Mouse (Mus musculus): ENCODE data around the gene 1700029J07Rik. TPM values are rescaled to one million over a fixed set of nuclear protein-coding genes. Genes with fewer than 3 reads are reported as not detected.

1700029J07Rik gene
- polyA plus RNA-seq, 1 experiment from 2014 or later, result 5.0 TPM

- H3K9me3 ChIP-seq (ENCODE audit: control insufficient read depth, low read length), result 0 out of 2 replicates have a peak, but pooled peaks cover 2% of the 10 kb centered on the region
- H3K27ac ChIP-seq (ENCODE audit: low read length), result no peak overlapping the region
- no peaks in the 10 kb centered on the region for H3K27me3 ChIP-seq (replicated peaks; ENCODE audit: control insufficient read depth, insufficient read depth, low read length)
- peak overlapping the region; percentile 78 for H3K4me3 ChIP-seq (replicated peaks; ENCODE audit: low read length)
- H3K4me2 ChIP-seq (ENCODE audit: low read length), result peak overlapping the region; percentile 83
- H3K36me3 ChIP-seq (ENCODE audit: control insufficient read depth, insufficient read depth), result peaks cover 6% of the 10 kb centered on the region
- ATAC-seq, result no peak
- H3K9ac ChIP-seq (replicated peaks; ENCODE audit: low read depth, low read length), result peak overlapping the region; percentile 73
- WGBS, result 73% methylated on average over 11 of the region's 11 CpGs
- H3K4me1 ChIP-seq (replicated peaks; ENCODE audit: control insufficient read depth, insufficient read depth, low read length), result peaks cover 11% of the 10 kb centered on the region
Measured at GRCm38 (mm10) chr8:45975837-45976468, 901 bp upstream of the 1700029J07Rik start.

GRCm38 (mm10) chr8:45973988-45974505 is 1.0 kb downstream of the 1700029J07Rik start:
- H3K9me3 ChIP-seq (ENCODE audit: control insufficient read depth, low read length), result 0 out of 2 replicates have a peak, but pooled peaks cover 2% of the 10 kb centered on the region
- H3K4me2 ChIP-seq (ENCODE audit: low read length), result peak overlapping the region; percentile 83
- no peaks in the 10 kb centered on the region for H3K27me3 ChIP-seq (replicated peaks; ENCODE audit: control insufficient read depth, insufficient read depth, low read length)
- H3K4me1 ChIP-seq (replicated peaks; ENCODE audit: control insufficient read depth, insufficient read depth, low read length), result peaks cover 11% of the 10 kb centered on the region
- H3K9ac ChIP-seq (replicated peaks; ENCODE audit: low read depth, low read length), result no peak overlapping the region; the same call in 1 of the 2 replicates
- no peak overlapping the region for H3K27ac ChIP-seq (ENCODE audit: low read length)
- H3K4me3 ChIP-seq (replicated peaks; ENCODE audit: low read length), result no peak overlapping the region
- H3K36me3 ChIP-seq (ENCODE audit: control insufficient read depth, insufficient read depth), result no peaks in the 10 kb centered on the region
- 61% methylated on average over 8 of the region's 8 CpGs for WGBS
- no peak for ATAC-seq

- H3K9me3 ChIP-seq (ENCODE audit: control insufficient read depth, low read length), result 0 out of 2 replicates have a peak, but pooled peaks cover 2% of the 10 kb centered on the region
- H3K4me2 ChIP-seq (ENCODE audit: low read length), result no peak overlapping the region
- H3K9ac ChIP-seq (replicated peaks; ENCODE audit: low read depth, low read length), result no peak overlapping the region
- H3K27ac ChIP-seq (ENCODE audit: low read length), result no peak overlapping the region
- 97% methylated on average over 12 of the region's 12 CpGs for WGBS
- H3K4me1 ChIP-seq (replicated peaks; ENCODE audit: control insufficient read depth, insufficient read depth, low read length), result peaks cover 7% of the 10 kb centered on the region
- no peaks in the 10 kb centered on the region for H3K27me3 ChIP-seq (replicated peaks; ENCODE audit: control insufficient read depth, insufficient read depth, low read length)
- H3K36me3 ChIP-seq (ENCODE audit: control insufficient read depth, insufficient read depth), result no peaks in the 10 kb centered on the region
- H3K4me3 ChIP-seq (replicated peaks; ENCODE audit: low read length), result no peak overlapping the region
- no peak for ATAC-seq
Measured at GRCm38 (mm10) chr8:45970894-45971293, 4.2 kb downstream of the 1700029J07Rik start.

GRCm38 (mm10) chr8:45950622-45951021 is 24.4 kb downstream of the 1700029J07Rik start:
- Histone ChIP-seq H3K9ac (replicated peaks; ENCODE audit: low read depth, low read length) (no peak overlapping the region), H3K36me3 (ENCODE audit: control insufficient read depth, insufficient read depth) (no peaks in the 10 kb centered on the region), H3K4me3 (replicated peaks; ENCODE audit: low read length) (no peak overlapping the region), H3K27ac (ENCODE audit: low read length) (no peak overlapping the region), H3K4me2 (ENCODE audit: low read length) (no peak overlapping the region), H3K27me3 (replicated peaks; ENCODE audit: control insufficient read depth, insufficient read depth, low read length) (no peaks in the 10 kb centered on the region), H3K9me3 (ENCODE audit: control insufficient read depth, low read length) (no peaks in the 10 kb centered on the region), H3K4me1 (replicated peaks; ENCODE audit: control insufficient read depth, insufficient read depth, low read length) (no peaks in the 10 kb centered on the region; the same call in 1 of the 2 replicates)
- no peak for ATAC-seq
- 26% methylated on average over 2 of the region's 2 CpGs for WGBS

GRCm38 (mm10) chr8:45946283-45946682 is 28.8 kb downstream of the 1700029J07Rik start:
- no peaks in the 10 kb centered on the region for H3K9me3 ChIP-seq (ENCODE audit: control insufficient read depth, low read length)
- H3K27me3 ChIP-seq (replicated peaks; ENCODE audit: control insufficient read depth, insufficient read depth, low read length), result no peaks in the 10 kb centered on the region
- WGBS, result 95% methylated on average over 4 of the region's 4 CpGs
- no peak overlapping the region for H3K9ac ChIP-seq (replicated peaks; ENCODE audit: low read depth, low read length)
- no peaks in the 10 kb centered on the region for H3K36me3 ChIP-seq (ENCODE audit: control insufficient read depth, insufficient read depth)
- H3K4me3 ChIP-seq (replicated peaks; ENCODE audit: low read length), result no peak overlapping the region
- no peak for ATAC-seq
- no peak overlapping the region for H3K4me2 ChIP-seq (ENCODE audit: low read length)
- H3K27ac ChIP-seq (ENCODE audit: low read length), result no peak overlapping the region
- H3K4me1 ChIP-seq (replicated peaks; ENCODE audit: control insufficient read depth, insufficient read depth, low read length), result no peaks in the 10 kb centered on the region; the same call in 1 of the 2 replicates

GRCm38 (mm10) chr8:45936986-45937385 is 38.1 kb downstream of the 1700029J07Rik start:
- no peak for ATAC-seq
- H3K4me1 ChIP-seq (replicated peaks; ENCODE audit: control insufficient read depth, insufficient read depth, low read length), result peaks cover 3% of the 10 kb centered on the region; the same call in 1 of the 2 replicates
- H3K36me3 ChIP-seq (ENCODE audit: control insufficient read depth, insufficient read depth), result no peaks in the 10 kb centered on the region
- no peaks in the 10 kb centered on the region for H3K9me3 ChIP-seq (ENCODE audit: control insufficient read depth, low read length)
- 84% methylated on average over 9 of the region's 9 CpGs for WGBS
- no peak overlapping the region for H3K4me2 ChIP-seq (ENCODE audit: low read length)
- no peak overlapping the region for H3K9ac ChIP-seq (replicated peaks; ENCODE audit: low read depth, low read length)
- no peaks in the 10 kb centered on the region for H3K27me3 ChIP-seq (replicated peaks; ENCODE audit: control insufficient read depth, insufficient read depth, low read length)
- no peak overlapping the region for H3K4me3 ChIP-seq (replicated peaks; ENCODE audit: low read length)
- no peak overlapping the region for H3K27ac ChIP-seq (ENCODE audit: low read length)

- H3K9ac ChIP-seq (replicated peaks; ENCODE audit: low read depth, low read length), result no peak within 1 kb of the TSS; the same call in 1 of the 2 replicates
- H3K9me3 ChIP-seq (ENCODE audit: control insufficient read depth, low read length), result peaks cover 6% of the 10 kb centered on the region; the same call in 1 of the 2 replicates
- WGBS, result 1% methylated on average over 23 of the region's 23 CpGs
- H3K4me3 ChIP-seq (replicated peaks; ENCODE audit: low read length), result peak within 1 kb of the TSS; percentile 44
- no peaks in the 10 kb centered on the region for H3K36me3 ChIP-seq (ENCODE audit: control insufficient read depth, insufficient read depth)
- H3K4me2 ChIP-seq (ENCODE audit: low read length), result peak within 1 kb of the TSS; percentile 54
- H3K4me1 ChIP-seq (replicated peaks; ENCODE audit: control insufficient read depth, insufficient read depth, low read length), result peaks cover 3% of the 10 kb centered on the region; the same call in 1 of the 2 replicates
- peak; percentile 94 for ATAC-seq
- no peak within 1 kb of the TSS for H3K27ac ChIP-seq (ENCODE audit: low read length)
- no peaks in the 10 kb centered on the region for H3K27me3 ChIP-seq (replicated peaks; ENCODE audit: control insufficient read depth, insufficient read depth, low read length)
Measured at GRCm38 (mm10) chr8:45934582-45935014, 40.5 kb downstream of the 1700029J07Rik start, which contains the start of gene Ccdc110. Ccdc110 (plus strand) TSS chr8:45934619.

GRCm38 (mm10) chr8:45922116-45922515 is 52.9 kb downstream of the 1700029J07Rik start:
- Histone ChIP-seq H3K9me3 (ENCODE audit: control insufficient read depth, low read length) (no peaks in the 10 kb centered on the region), H3K4me3 (replicated peaks; ENCODE audit: low read length) (no peak overlapping the region), H3K4me1 (replicated peaks; ENCODE audit: control insufficient read depth, insufficient read depth, low read length) (no peaks in the 10 kb centered on the region), H3K27ac (ENCODE audit: low read length) (no peak overlapping the region), H3K36me3 (ENCODE audit: control insufficient read depth, insufficient read depth) (no peaks in the 10 kb centered on the region), H3K27me3 (replicated peaks; ENCODE audit: control insufficient read depth, insufficient read depth, low read length) (no peaks in the 10 kb centered on the region), H3K4me2 (ENCODE audit: low read length) (no peak overlapping the region), H3K9ac (replicated peaks; ENCODE audit: low read depth, low read length) (no peak overlapping the region)
- ATAC-seq, result no peak
- 94% methylated on average over 7 of the region's 7 CpGs for WGBS

GRCm38 (mm10) chr8:45920392-45920791 is 54.7 kb downstream of the 1700029J07Rik start:
- Histone ChIP-seq H3K9me3 (ENCODE audit: control insufficient read depth, low read length) (no peaks in the 10 kb centered on the region), H3K9ac (replicated peaks; ENCODE audit: low read depth, low read length) (no peak overlapping the region), H3K4me2 (ENCODE audit: low read length) (no peak overlapping the region), H3K27ac (ENCODE audit: low read length) (no peak overlapping the region), H3K36me3 (ENCODE audit: control insufficient read depth, insufficient read depth) (no peaks in the 10 kb centered on the region), H3K4me1 (replicated peaks; ENCODE audit: control insufficient read depth, insufficient read depth, low read length) (no peaks in the 10 kb centered on the region), H3K27me3 (replicated peaks; ENCODE audit: control insufficient read depth, insufficient read depth, low read length) (no peaks in the 10 kb centered on the region), H3K4me3 (replicated peaks; ENCODE audit: low read length) (no peak overlapping the region)
- WGBS, result 95% methylated on average over 7 of the region's 7 CpGs
- ATAC-seq, result no peak

All from forebrain, embryonic 16.5 days (tissue).